Mouse (Mus musculus): Measurements from ENCODE around the gene Cstf2t. TPM values are rescaled to one million over a fixed set of nuclear protein-coding genes. Genes with fewer than 3 reads are reported as not detected.

Gene Cstf2t
- polyA plus RNA-seq, 1 experiment from 2014 or later = 72.2 TPM

GRCm38 (mm10) chr19:31082226-31082625 lies 411 bp upstream of the Cstf2t start:
- no peaks in the 10 kb centered on the region for H3K27me3 ChIP-seq
- H3K4me1 ChIP-seq (replicated peaks) = peaks cover 15% of the 10 kb centered on the region
- H3K9me3 ChIP-seq = peaks cover 17% of the 10 kb centered on the region
- peak overlapping the region; percentile 85 for H3K4me2 ChIP-seq
- WGBS = 19% methylated on average over 7 of the region's 7 CpGs
- H3K9ac ChIP-seq (replicated peaks) = no peak overlapping the region
- peaks cover 27% of the 10 kb centered on the region for H3K36me3 ChIP-seq
- H3K27ac ChIP-seq = peak overlapping the region; percentile 73
- no peak for ATAC-seq (ENCODE audit: insufficient number of reproducible peaks, insufficient read depth, low FRiP score, low TSS enrichment, low read depth)
- peak overlapping the region; percentile 68 for H3K4me3 ChIP-seq (replicated peaks)

GRCm38 (mm10) chr19:31083761-31084160 lies 1.1 kb downstream of the Cstf2t start:
- 95% methylated on average over 8 of the region's 8 CpGs for WGBS

GRCm38 (mm10) chr19:31097857-31098256 lies 15.2 kb downstream of the Cstf2t start:
- H3K27me3 ChIP-seq = no peaks in the 10 kb centered on the region
- no peak for ATAC-seq (ENCODE audit: insufficient number of reproducible peaks, insufficient read depth, low FRiP score, low TSS enrichment, low read depth)

More at GRCm38 (mm10) chr19:31083761-31084160, 1.1 kb downstream of the Cstf2t start:
- Histone ChIP-seq H3K4me2 (peak overlapping the region; percentile 85), H3K9me3 (peaks cover 17% of the 10 kb centered on the region), H3K27me3 (no peaks in the 10 kb centered on the region), H3K9ac (replicated peaks) (peak overlapping the region; percentile 77; the same call in 1 of the 2 replicates), H3K36me3 (peaks cover 27% of the 10 kb centered on the region), H3K4me3 (replicated peaks) (peak overlapping the region; percentile 68), H3K4me1 (replicated peaks) (peaks cover 15% of the 10 kb centered on the region), H3K27ac (no peak overlapping the region)
- ATAC-seq (ENCODE audit: insufficient number of reproducible peaks, insufficient read depth, low FRiP score, low TSS enrichment, low read depth) = no peak

GRCm38 (mm10) chr19:31099369-31099768 lies 16.7 kb downstream of the Cstf2t start:
- 85% methylated on average over 3 of the region's 3 CpGs for WGBS

More at GRCm38 (mm10) chr19:31097857-31098256, 15.2 kb downstream of the Cstf2t start:
- H3K9me3 ChIP-seq = no peaks in the 10 kb centered on the region
- 62% methylated on average over 3 of the region's 3 CpGs for WGBS
- no peaks in the 10 kb centered on the region for H3K36me3 ChIP-seq
- H3K27ac ChIP-seq = no peak overlapping the region
- H3K4me3 ChIP-seq (replicated peaks) = no peak overlapping the region
- H3K4me1 ChIP-seq (replicated peaks) = no peaks in the 10 kb centered on the region
- H3K9ac ChIP-seq (replicated peaks) = no peak overlapping the region
- H3K4me2 ChIP-seq = no peak overlapping the region

GRCm38 (mm10) chr19:31104764-31105163 lies 22.1 kb downstream of the Cstf2t start:
- H3K4me3 ChIP-seq (replicated peaks) = no peak overlapping the region
- 84% methylated on average over 6 of the region's 6 CpGs for WGBS
- no peak overlapping the region for H3K27ac ChIP-seq
- H3K27me3 ChIP-seq = no peaks in the 10 kb centered on the region
- no peak overlapping the region for H3K4me2 ChIP-seq
- no peak for ATAC-seq (ENCODE audit: insufficient number of reproducible peaks, insufficient read depth, low FRiP score, low TSS enrichment, low read depth)
- peaks cover 10% of the 10 kb centered on the region for H3K4me1 ChIP-seq (replicated peaks)
- no peaks in the 10 kb centered on the region for H3K9me3 ChIP-seq
- no peak overlapping the region for H3K9ac ChIP-seq (replicated peaks)
- H3K36me3 ChIP-seq = no peaks in the 10 kb centered on the region

More at GRCm38 (mm10) chr19:31099369-31099768, 16.7 kb downstream of the Cstf2t start:
- no peak overlapping the region for H3K4me3 ChIP-seq (replicated peaks)
- ATAC-seq (ENCODE audit: insufficient number of reproducible peaks, insufficient read depth, low FRiP score, low TSS enrichment, low read depth) = no peak
- H3K9ac ChIP-seq (replicated peaks) = no peak overlapping the region
- H3K27me3 ChIP-seq = no peaks in the 10 kb centered on the region
- H3K27ac ChIP-seq = no peak overlapping the region
- no peaks in the 10 kb centered on the region for H3K9me3 ChIP-seq
- no peaks in the 10 kb centered on the region for H3K4me1 ChIP-seq (replicated peaks)
- no peaks in the 10 kb centered on the region for H3K36me3 ChIP-seq
- H3K4me2 ChIP-seq = no peak overlapping the region

- Histone ChIP-seq H3K9me3 (no peaks in the 10 kb centered on the region), H3K4me1 (replicated peaks) (peaks cover 10% of the 10 kb centered on the region), H3K27ac (no peak overlapping the region), H3K36me3 (no peaks in the 10 kb centered on the region), H3K27me3 (no peaks in the 10 kb centered on the region), H3K4me2 (no peak overlapping the region), H3K9ac (replicated peaks) (no peak overlapping the region), H3K4me3 (replicated peaks) (no peak overlapping the region)
- 36% methylated on average over 3 of the region's 3 CpGs for WGBS
- no peak for ATAC-seq (ENCODE audit: insufficient number of reproducible peaks, insufficient read depth, low FRiP score, low TSS enrichment, low read depth)
These were observed 23.4 kb downstream of the Cstf2t start for GRCm38 (mm10) chr19:31106036-31106435.

- peaks cover 10% of the 10 kb centered on the region for H3K4me1 ChIP-seq (replicated peaks)
- whole genome bisulfite sequencing = 18% methylated on average over 9 of the region's 9 CpGs
- H3K9ac ChIP-seq (replicated peaks) = no peak overlapping the region
- H3K27ac ChIP-seq = no peak overlapping the region
- H3K9me3 ChIP-seq = no peaks in the 10 kb centered on the region
- H3K4me2 ChIP-seq = no peak overlapping the region
- no peak for ATAC-seq (ENCODE audit: insufficient number of reproducible peaks, insufficient read depth, low FRiP score, low TSS enrichment, low read depth)
- no peaks in the 10 kb centered on the region for H3K27me3 ChIP-seq
- H3K36me3 ChIP-seq = no peaks in the 10 kb centered on the region
- H3K4me3 ChIP-seq (replicated peaks) = no peak overlapping the region
These were observed 24.4 kb downstream of the Cstf2t start for GRCm38 (mm10) chr19:31106835-31107554.

GRCm38 (mm10) chr19:31114690-31115089 lies 32.1 kb downstream of the Cstf2t start:
- H3K27ac ChIP-seq = no peak overlapping the region
- no peaks in the 10 kb centered on the region for H3K9me3 ChIP-seq
- no peaks in the 10 kb centered on the region for H3K27me3 ChIP-seq
- H3K9ac ChIP-seq (replicated peaks) = no peak overlapping the region
- H3K4me1 ChIP-seq (replicated peaks) = no peaks in the 10 kb centered on the region
- H3K4me3 ChIP-seq (replicated peaks) = no peak overlapping the region
- H3K4me2 ChIP-seq = no peak overlapping the region
- 33% methylated on average over 4 of the region's 4 CpGs for WGBS
- ATAC-seq (ENCODE audit: insufficient number of reproducible peaks, insufficient read depth, low FRiP score, low TSS enrichment, low read depth) = no peak
- H3K36me3 ChIP-seq = no peaks in the 10 kb centered on the region

GRCm38 (mm10) chr19:31124628-31125027 lies 42.0 kb downstream of the Cstf2t start:
- WGBS = 89% methylated on average over 3 of the region's 3 CpGs
- H3K27ac ChIP-seq = no peak overlapping the region
- no peaks in the 10 kb centered on the region for H3K36me3 ChIP-seq
- no peak overlapping the region for H3K4me2 ChIP-seq
- H3K9me3 ChIP-seq = no peaks in the 10 kb centered on the region
- no peaks in the 10 kb centered on the region for H3K4me1 ChIP-seq (replicated peaks)
- H3K9ac ChIP-seq (replicated peaks) = no peak overlapping the region
- no peak overlapping the region for H3K4me3 ChIP-seq (replicated peaks)
- ATAC-seq (ENCODE audit: insufficient number of reproducible peaks, insufficient read depth, low FRiP score, low TSS enrichment, low read depth) = no peak
- H3K27me3 ChIP-seq = no peaks in the 10 kb centered on the region

- no peak for ATAC-seq (ENCODE audit: insufficient number of reproducible peaks, insufficient read depth, low FRiP score, low TSS enrichment, low read depth)
- WGBS = 77% methylated on average over 8 of the region's 8 CpGs
These were observed 50.0 kb downstream of the Cstf2t start for GRCm38 (mm10) chr19:31132614-31133013.

GRCm38 (mm10) chr19:31136316-31136715 lies 53.7 kb downstream of the Cstf2t start:
- Histone ChIP-seq H3K27ac (no peak overlapping the region), H3K4me3 (replicated peaks) (no peak overlapping the region), H3K36me3 (no peaks in the 10 kb centered on the region), H3K9ac (replicated peaks) (no peak overlapping the region), H3K27me3 (no peaks in the 10 kb centered on the region), H3K4me1 (replicated peaks) (no peaks in the 10 kb centered on the region), H3K9me3 (no peaks in the 10 kb centered on the region), H3K4me2 (no peak overlapping the region)
- no peak for ATAC-seq (ENCODE audit: insufficient number of reproducible peaks, insufficient read depth, low FRiP score, low TSS enrichment, low read depth)
- 50% methylated on average over 2 of the region's 2 CpGs for WGBS

More at GRCm38 (mm10) chr19:31132614-31133013, 50.0 kb downstream of the Cstf2t start:
- no peak overlapping the region for H3K27ac ChIP-seq
- H3K9ac ChIP-seq (replicated peaks) = no peak overlapping the region
- no peaks in the 10 kb centered on the region for H3K36me3 ChIP-seq
- no peaks in the 10 kb centered on the region for H3K27me3 ChIP-seq
- no peaks in the 10 kb centered on the region for H3K9me3 ChIP-seq
- no peak overlapping the region for H3K4me2 ChIP-seq
- H3K4me3 ChIP-seq (replicated peaks) = no peak overlapping the region
- no peaks in the 10 kb centered on the region for H3K4me1 ChIP-seq (replicated peaks)

Data from limb, embryonic 12.5 days (tissue).